Mouse (Mus musculus): ENCODE data around the gene Olfr1346. TPM values are rescaled to one million over a fixed set of nuclear protein-coding genes. Genes with fewer than 3 reads are reported as not detected.

Olfr1346 gene
- polyA plus RNA-seq (2015; fragmentation: Illumina TruSeq; extraction: RNeasy Lipid Tissue Mini Kit (QIAGEN cat#74804); ENCODE audit: insufficient read depth, low replicate concordance), result not detected

GRCm38 (mm10) chr7:6466951-6467350, at the start of gene Olfr1346:
Olfr1346 (plus strand) TSS chr7:6467101.

GRCm38 (mm10) chr7:6438388-6438787, 28.5 kb upstream of the Olfr1346 start, which contains the start of gene Olfr1344:
Olfr1344 (plus strand) TSS chr7:6438688.

GRCm38 (mm10) chr7:6455868-6456267, 11.0 kb upstream of the Olfr1346 start, which contains the start of gene Olfr1336:
Olfr1336 (plus strand) TSS chr7:6456168.

GRCm38 (mm10) chr7:6486841-6487240, 19.9 kb downstream of the Olfr1346 start, which contains the start of gene Olfr5:
Olfr5 (minus strand) TSS chr7:6486941.

GRCm38 (mm10) chr7:6499655-6500054, 32.8 kb downstream of the Olfr1346 start, which contains the start of gene Olfr1347:
Olfr1347 (minus strand) TSS chr7:6499755.

GRCm38 (mm10) chr7:6508648-6509047, 41.7 kb downstream of the Olfr1346 start, which contains the start of gene Olfr1348:
Olfr1348 (minus strand) TSS chr7:6508748.

GRCm38 (mm10) chr7:6522850-6523249, 55.9 kb downstream of the Olfr1346 start, which contains the start of gene Olfr1349:
Olfr1349 (minus strand) TSS chr7:6522950.

Other genes starting within 250 kb of the Olfr1346 start
- not detected for gene Zscan5b, start 244.8 kb upstream of the Olfr1346 start, polyA plus RNA-seq (2015; fragmentation: Illumina TruSeq; extraction: RNeasy Lipid Tissue Mini Kit (QIAGEN cat#74804); ENCODE audit: insufficient read depth, low replicate concordance)
- gene Epp13, start 214.4 kb upstream of the Olfr1346 start, polyA plus RNA-seq (2015; fragmentation: Illumina TruSeq; extraction: RNeasy Lipid Tissue Mini Kit (QIAGEN cat#74804); ENCODE audit: insufficient read depth, low replicate concordance), result not detected
- gene Zfp667, start 180.5 kb upstream of the Olfr1346 start, polyA plus RNA-seq (2015; fragmentation: Illumina TruSeq; extraction: RNeasy Lipid Tissue Mini Kit (QIAGEN cat#74804); ENCODE audit: insufficient read depth, low replicate concordance), result 6.6 TPM
- 4.1 TPM for gene Zfp583, start 135.8 kb upstream of the Olfr1346 start, polyA plus RNA-seq (2015; fragmentation: Illumina TruSeq; extraction: RNeasy Lipid Tissue Mini Kit (QIAGEN cat#74804); ENCODE audit: insufficient read depth, low replicate concordance)
- gene Gm3854, start 123.3 kb upstream of the Olfr1346 start, polyA plus RNA-seq (2015; fragmentation: Illumina TruSeq; extraction: RNeasy Lipid Tissue Mini Kit (QIAGEN cat#74804); ENCODE audit: insufficient read depth, low replicate concordance), result 0.54 TPM
- 6.7 TPM for gene Zfp78, start 103.8 kb upstream of the Olfr1346 start, polyA plus RNA-seq (2015; fragmentation: Illumina TruSeq; extraction: RNeasy Lipid Tissue Mini Kit (QIAGEN cat#74804); ENCODE audit: insufficient read depth, low replicate concordance)
- 10.9 TPM for gene Zfp28, start 83.8 kb upstream of the Olfr1346 start, polyA plus RNA-seq (2015; fragmentation: Illumina TruSeq; extraction: RNeasy Lipid Tissue Mini Kit (QIAGEN cat#74804); ENCODE audit: insufficient read depth, low replicate concordance)
- gene Smim17, start 68.4 kb upstream of the Olfr1346 start, polyA plus RNA-seq (2015; fragmentation: Illumina TruSeq; extraction: RNeasy Lipid Tissue Mini Kit (QIAGEN cat#74804); ENCODE audit: insufficient read depth, low replicate concordance), result not detected
- gene Gm20715, start 56.8 kb upstream of the Olfr1346 start, polyA plus RNA-seq (2015; fragmentation: Illumina TruSeq; extraction: RNeasy Lipid Tissue Mini Kit (QIAGEN cat#74804); ENCODE audit: insufficient read depth, low replicate concordance), result not detected
- gene Olfr1344, start 28.4 kb upstream of the Olfr1346 start, polyA plus RNA-seq (2015; fragmentation: Illumina TruSeq; extraction: RNeasy Lipid Tissue Mini Kit (QIAGEN cat#74804); ENCODE audit: insufficient read depth, low replicate concordance), result not detected
- not detected for gene Olfr1336, start 10.9 kb upstream of the Olfr1346 start, polyA plus RNA-seq (2015; fragmentation: Illumina TruSeq; extraction: RNeasy Lipid Tissue Mini Kit (QIAGEN cat#74804); ENCODE audit: insufficient read depth, low replicate concordance)
- gene Olfr5, start 19.8 kb downstream of the Olfr1346 start, polyA plus RNA-seq (2015; fragmentation: Illumina TruSeq; extraction: RNeasy Lipid Tissue Mini Kit (QIAGEN cat#74804); ENCODE audit: insufficient read depth, low replicate concordance), result not detected
- gene Olfr1347, start 32.7 kb downstream of the Olfr1346 start, polyA plus RNA-seq (2015; fragmentation: Illumina TruSeq; extraction: RNeasy Lipid Tissue Mini Kit (QIAGEN cat#74804); ENCODE audit: insufficient read depth, low replicate concordance), result not detected
- not detected for gene Olfr1348, start 41.6 kb downstream of the Olfr1346 start, polyA plus RNA-seq (2015; fragmentation: Illumina TruSeq; extraction: RNeasy Lipid Tissue Mini Kit (QIAGEN cat#74804); ENCODE audit: insufficient read depth, low replicate concordance)
- not detected for gene Olfr1349, start 55.8 kb downstream of the Olfr1346 start, polyA plus RNA-seq (2015; fragmentation: Illumina TruSeq; extraction: RNeasy Lipid Tissue Mini Kit (QIAGEN cat#74804); ENCODE audit: insufficient read depth, low replicate concordance)
- gene Olfr1350, start 97.7 kb downstream of the Olfr1346 start, polyA plus RNA-seq (2015; fragmentation: Illumina TruSeq; extraction: RNeasy Lipid Tissue Mini Kit (QIAGEN cat#74804); ENCODE audit: insufficient read depth, low replicate concordance), result not detected
- gene Zim1, start 229.3 kb downstream of the Olfr1346 start, polyA plus RNA-seq (2015; fragmentation: Illumina TruSeq; extraction: RNeasy Lipid Tissue Mini Kit (QIAGEN cat#74804); ENCODE audit: insufficient read depth, low replicate concordance), result 0.48 TPM